Mouse (Mus musculus) embryo, embryonic 11.5 days (tissue): Measurements from ENCODE around the gene Gm5141.
"Not testable (repeated sequence)": the region's sequence is repeated elsewhere in the genome, so short reads cannot be mapped to it uniquely, and the experiment has no call there.

Experiments used
- DNase-seq: peaks from one replicate; pipeline ENCODE4 v3.0.0-alpha.2; 2012; ENCODE audit warnings: low read depth, low spot score

Gm5141 gene

DNA sequence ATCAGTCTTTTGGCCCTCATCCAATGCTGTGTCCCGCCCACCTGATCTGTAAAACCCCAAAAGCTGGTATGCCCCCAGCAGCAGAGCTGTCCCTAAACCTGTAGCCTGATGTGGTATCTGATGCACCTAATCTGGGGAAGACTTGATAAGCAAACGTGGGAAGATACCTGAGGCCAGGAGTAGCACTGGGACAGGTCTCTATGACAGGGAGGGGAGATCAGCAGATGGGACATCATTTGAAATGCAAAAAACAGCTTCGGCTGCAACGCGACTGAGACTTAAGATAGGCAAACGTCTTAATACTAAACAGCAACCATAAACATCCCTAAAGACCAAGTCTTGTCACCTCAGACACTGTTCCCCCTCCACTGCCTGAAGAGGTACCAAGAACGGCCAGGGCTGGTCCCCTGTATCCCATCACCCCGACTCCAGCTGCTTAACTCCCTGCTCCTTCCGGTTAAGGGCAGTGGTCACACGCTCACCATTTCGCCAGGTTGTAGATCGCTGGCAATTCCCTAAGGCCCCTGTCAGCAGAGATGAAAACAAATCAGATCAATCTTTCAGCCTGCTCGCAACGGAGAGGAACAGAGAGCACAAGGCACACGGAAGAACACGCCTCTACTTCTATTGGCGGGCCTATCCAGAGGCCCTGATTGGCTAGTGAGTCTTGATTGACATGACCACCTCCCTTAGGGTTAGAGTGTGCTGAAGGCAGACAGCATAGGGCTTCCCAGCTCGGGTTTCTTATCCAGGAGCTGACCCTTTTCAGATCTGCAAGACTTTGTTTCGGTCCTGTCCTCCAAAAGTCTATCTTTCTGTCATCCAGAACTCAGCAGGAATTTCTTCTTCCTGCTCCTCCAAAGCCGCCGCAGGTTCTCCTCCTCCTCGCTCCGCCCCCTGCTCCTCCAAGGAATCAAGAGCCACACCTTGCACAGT is at the start of gene Gm5141:
Gene Gm5141 (minus strand): TSS at position 610 of the 936 bp plus-strand sequence.
- peak; percentile 13 for DNase-seq

DNA sequence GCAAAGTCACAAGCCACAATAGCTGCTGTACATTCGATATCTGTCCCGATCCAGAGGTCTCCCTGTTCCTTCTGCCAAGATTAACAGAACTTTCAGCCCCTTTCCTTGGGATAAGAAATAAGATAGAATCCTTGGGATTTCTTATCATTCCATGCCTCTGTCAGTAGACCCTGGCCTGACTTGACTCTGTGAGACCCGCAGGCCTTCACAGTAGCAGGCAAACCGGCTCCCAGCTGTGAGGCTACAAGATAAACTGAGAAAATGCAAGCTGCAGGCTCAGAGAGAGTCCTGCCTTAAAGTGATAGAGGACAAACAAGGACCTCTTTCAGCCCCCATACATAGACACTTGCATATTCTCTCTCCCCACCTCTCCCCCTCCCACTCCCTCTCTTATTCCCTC is 47.7 kb upstream of the Gm5141 start:
- no peak for DNase-seq

DNA sequence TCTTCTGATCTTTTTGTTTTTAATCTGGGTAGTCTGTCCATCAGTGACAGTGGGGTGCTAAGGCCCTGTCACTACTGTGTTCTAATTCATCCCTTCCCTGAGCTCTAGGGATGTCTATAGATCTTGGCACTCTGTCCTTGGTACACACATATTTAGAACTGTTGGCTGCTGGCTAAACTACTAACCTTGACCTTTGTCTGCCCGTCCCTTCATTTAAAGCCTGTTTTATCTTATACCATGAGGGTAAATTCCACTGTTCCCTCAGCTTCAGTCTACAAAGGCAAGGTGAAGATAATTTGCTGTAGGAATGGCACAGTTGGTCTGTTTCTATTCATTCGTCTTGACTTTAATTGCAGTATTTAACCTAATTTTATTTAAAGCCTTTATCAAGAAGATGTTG is 46.6 kb upstream of the Gm5141 start:
- no peak for DNase-seq

DNA sequence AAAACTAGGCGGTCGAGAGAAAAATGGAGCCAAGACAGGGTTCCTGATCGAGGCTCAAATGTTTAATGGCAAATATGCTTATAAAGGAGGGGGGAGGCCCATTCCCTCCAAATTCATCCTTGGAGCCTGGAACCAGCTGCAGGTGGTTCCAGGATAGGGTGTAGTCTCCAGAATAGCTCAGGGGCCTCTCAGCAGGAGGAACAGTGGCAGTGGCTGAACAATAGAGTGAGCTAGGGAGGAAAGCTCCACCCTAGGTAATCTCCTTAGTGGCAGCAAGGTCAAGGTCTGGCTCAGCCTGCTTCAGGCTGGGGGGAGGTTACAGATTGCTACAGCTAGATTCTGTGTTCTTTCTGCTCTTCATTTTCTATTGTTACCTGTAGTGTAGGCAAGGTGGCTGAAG is 30.1 kb upstream of the Gm5141 start:
- not testable (repeated sequence) for DNase-seq

DNA sequence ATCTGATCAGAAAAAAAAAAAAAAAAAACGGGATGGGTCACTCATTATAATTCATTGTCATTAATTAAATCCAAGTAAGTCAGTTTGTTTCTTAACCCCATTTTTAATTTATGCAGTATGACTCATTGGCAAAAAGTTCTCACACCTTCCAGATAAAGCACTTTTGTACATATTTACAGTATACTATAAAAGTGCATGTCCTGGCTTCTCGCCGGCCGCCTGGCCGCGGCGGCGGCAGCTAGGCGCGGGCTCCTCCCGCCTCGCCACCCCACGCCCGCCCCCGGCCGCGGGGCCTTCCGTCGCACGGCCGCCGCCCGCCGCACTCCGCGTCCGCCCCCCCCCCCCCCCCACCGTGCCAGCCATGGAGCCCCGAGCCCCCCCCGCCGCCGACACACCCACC is 27.1 kb upstream of the Gm5141 start:
- no peak for DNase-seq

DNA sequence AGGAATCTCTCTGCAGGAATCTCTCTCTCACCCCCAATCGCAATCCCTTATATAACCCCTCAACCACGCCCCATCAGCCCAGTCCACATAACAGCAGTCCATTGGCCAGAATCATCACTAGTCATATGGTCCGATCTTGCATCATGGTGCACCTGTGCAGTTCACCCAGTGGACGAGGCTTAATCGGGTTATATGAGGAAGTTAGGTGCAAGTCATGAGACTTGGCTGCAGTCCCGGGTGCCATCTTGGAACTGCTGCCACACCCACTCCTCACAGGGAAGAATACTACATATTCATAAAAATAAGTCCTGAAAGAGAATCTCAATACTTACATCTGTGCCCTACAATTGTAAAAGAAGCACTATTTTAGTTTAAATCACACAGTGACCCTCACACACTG is 22.4 kb upstream of the Gm5141 start:
- DNase-seq = not testable (repeated sequence)

DNA sequence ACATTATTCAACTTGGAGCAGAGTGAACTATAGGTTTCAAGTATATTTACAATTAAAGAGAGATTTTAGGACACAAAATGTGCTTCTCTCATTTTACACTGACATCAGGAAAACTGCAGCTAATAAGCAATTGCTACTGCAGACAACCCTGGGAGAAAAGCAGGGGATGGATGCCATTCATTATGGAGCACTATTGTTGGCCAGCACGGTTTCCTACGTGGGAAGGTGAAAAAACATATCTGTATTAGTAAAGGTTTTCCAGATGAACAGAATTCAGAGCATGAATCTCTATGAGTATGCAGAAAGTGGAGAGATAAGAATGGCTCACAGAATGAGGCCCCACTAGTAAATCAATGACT is 506 bp upstream of the Gm5141 start:
- not testable (repeated sequence) for DNase-seq

DNA sequence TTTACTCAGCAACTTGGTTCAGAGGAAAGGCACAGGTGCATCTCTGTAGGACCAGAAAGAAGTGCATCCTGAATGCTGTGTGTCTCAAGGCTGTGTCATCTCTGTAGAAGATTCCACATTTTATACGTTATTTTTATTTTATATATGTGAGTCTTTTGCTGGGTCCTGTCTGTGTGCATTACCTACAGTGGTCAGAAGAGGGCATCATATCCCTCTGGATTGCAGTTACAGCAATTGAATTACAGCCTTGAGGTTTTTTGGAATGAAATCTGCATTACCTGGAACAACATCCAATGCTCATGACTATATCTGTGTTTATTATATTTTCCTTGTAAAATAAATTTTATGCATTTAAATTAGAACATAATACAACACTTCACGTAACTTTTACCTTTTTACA is 21.8 kb downstream of the Gm5141 start:
- DNase-seq = not testable (repeated sequence)

DNA sequence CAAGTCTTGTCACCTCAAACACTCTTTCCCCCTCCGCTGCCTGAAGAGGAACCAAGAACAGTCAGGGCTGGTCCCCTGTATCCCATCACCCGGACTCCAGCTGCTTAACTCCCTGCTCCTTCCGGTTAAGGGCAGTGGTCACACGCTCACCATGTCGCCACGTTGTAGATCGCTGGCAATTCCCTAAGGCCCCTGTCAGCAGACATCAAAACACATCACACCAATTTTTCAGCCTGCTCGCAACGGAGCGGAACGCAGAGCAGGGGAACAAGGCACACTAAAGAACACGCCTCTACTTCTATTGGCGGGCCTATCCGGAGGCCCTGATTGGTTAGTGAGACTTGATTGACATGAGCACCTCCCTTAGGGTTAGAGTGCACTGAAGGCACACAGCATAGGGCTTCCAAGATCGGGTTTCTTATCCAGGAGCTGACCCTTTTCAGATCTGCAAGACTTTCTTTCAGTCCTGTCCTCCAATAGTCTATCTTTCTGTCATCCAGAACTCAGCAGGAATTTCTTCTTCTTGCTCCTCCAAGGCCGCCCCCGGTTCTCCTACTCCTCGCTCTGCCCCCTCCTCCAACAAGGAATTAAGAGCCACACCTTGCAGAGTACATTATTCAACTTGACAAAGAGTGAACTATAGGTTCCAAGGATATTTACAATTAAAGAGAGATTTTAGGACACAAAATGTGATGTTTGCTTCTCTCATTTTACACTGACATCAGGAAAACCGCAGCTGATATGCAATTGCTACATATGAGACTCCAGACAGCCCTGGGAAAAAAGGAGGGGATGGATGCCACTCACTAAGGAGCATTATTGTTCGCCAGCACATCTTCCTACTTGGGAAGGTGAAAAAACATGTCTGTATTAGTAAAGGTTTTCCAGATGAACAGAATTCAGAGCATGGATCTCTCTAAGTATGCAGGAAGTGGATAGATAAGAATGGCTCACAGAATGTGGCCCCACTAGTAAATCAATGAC is 24.9 kb downstream of the Gm5141 start, which contains the start of gene Platr25:
Gene Platr25 (minus strand): TSS at position 278 of the 984 bp plus-strand sequence.
- peak; percentile 48 for DNase-seq

DNA sequence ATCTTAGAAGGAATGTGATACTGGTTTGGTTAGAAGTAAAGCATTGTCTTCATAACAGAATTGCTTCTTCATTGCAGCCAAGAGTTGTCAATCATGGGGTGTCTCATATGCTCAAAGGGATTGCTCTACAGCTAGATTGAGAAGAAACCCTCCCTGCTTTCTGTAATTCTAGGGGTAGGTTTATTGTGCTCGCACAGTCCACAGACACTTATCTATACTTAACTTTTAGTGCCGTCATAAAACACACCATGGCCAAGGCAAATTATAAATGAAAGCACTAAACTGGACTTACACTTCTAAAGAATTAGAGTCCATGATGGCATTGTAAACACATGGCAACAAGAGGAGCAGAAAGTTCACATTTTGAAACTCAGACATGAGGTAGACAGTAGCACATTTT is 52.3 kb downstream of the Gm5141 start:
- no peak for DNase-seq
